Mouse (Mus musculus) common myeloid progenitor, adult 5-6 weeks (primary cell): ENCODE measurements around the gene Zfp518a. TPM values are rescaled to one million over a fixed set of nuclear protein-coding genes. Genes with fewer than 3 reads are reported as not detected.

Experiments used
- ATAC-seq: replicated peaks from 2 replicates; pipeline ENCODE4 v1.8.0; 2016; ENCODE audit warnings: low read depth, mild to moderate bottlenecking, moderate TSS enrichment, inconsistent platforms; ENCODE audit not compliant: poor library complexity, severe bottlenecking
- total RNA-seq: library from RNA; stranded (forward); fragments of 200-1000, 187-1606 nt; gene quantifications from 2 replicates; pipeline ENCODE4 v1.2.3, GENCODE M21; 2017

Gene Zfp518a
- total RNA-seq, 1 experiment from 2014 or later = 36.4 TPM

DNA sequence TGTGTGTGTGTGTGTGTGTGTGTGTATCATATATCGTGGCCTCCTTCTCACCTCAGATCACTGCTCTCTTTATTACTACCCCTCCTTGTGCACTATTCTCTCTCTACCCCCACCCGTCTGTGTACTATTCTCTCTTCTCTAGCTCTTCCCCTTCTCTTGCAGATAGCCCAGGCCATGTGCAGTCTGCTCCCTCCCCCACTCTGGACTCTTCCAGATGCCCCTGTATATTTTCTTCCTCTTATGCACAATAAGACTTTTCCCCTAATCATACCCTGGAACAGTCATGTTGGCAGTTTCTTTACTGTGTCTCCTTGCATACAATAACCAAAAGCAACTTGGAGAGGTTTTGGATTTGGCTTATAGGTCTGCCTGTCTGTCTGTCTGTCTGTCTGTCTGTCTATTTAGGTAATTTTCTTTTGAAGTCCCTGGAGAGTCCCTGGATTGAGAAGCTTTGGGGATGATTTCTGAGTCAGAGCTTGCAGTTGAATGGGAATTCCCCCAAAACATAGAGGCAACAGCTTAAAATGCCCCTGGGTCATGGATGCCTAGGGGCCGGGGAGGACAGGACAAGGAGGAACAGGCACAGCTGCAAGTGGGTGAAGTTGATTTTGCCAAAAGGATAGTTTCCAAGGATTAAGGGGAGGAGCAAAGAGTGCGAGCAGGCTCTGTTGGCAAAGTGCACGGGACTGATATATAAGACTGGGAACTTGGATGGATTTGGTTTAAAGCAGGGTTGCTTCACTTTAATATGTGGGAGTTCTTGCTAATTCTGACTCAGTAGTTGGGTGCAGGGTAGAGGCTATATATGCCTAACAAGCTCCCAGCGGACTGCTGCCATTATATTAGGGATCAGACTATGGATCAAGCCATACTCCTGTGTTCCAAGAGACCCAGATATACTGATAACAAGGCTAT is 70.7 kb downstream of the Zfp518a start:
- no peak for ATAC-seq

Other genes with a start within 250 kb of the Zfp518a start
- gene Cc2d2b, start 146.0 kb upstream of the Zfp518a start, total RNA-seq = 1.5 and 8.6 TPM in 2 replicates
- gene Ccnj, start 63.4 kb upstream of the Zfp518a start, total RNA-seq = 6.4 and 7.4 TPM in 2 replicates
- 0.05 and 0.78 TPM in 2 replicates for gene Blnk, start 99.8 kb downstream of the Zfp518a start, total RNA-seq
- gene Dntt, start 134.6 kb downstream of the Zfp518a start, total RNA-seq = 105 and 124 TPM in 2 replicates
- not detected in 2 replicates for gene Opalin, start 182.4 kb downstream of the Zfp518a start, total RNA-seq